Mouse (Mus musculus): Measurements from ENCODE around the gene Plk2. TPM values are rescaled to one million over a fixed set of nuclear protein-coding genes. Genes with fewer than 3 reads are reported as not detected.
"Not testable (repeated sequence)": the region's sequence is repeated elsewhere in the genome, so short reads cannot be mapped to it uniquely, and the experiment has no call there.

The Plk2 gene
- polyA plus RNA-seq (2014; fragmentation: Nextera tagmentation; extraction: Ambion mirVana), result 142 and 150 TPM in 2 replicates

DNA sequence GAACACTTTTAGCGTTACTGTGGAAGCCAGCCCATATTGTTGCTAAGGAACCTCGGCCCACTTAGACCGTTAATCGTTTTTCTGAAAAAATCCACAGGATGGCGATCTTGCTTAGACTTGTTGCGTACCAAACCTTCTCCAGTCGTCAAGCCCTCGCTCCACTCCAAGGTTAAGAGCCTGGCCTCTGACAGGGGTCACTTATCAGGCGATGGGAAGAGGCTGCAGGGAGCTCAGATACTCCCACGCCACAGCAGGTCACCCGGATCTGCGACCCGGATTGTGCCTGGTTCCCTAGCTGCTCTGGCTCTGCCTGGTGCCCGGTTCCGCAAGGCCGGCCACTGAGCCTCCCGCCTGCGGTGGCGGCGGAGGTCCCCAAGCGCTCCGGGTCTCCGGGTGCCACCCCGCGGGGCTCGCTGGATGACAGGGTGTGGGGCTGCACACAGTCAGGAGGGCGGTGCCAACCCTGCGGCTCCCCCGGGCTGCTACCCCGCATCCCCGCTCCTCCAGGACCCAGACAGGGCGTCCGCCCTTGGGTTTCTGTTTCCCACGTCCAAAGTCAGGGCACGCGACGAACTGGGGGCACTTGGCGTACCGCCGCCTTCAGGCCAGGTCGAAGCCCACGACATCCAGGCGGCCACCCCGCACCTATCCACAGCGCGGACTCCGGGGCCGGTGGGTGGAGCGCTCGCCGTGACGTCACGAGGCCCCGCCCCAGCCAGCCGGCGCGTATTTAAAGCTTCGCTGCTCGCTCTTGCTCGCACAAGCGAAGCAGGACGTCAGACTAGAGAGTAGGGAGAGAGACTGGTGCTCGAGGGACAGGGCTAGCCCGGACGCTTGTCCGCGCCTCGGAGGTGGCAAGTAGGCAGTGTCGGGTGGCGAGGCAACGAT lies at the start of gene Plk2:
Gene Plk2, plus strand, starts transcription at position 756 of the 888 bp plus-strand sequence.
- peak within 1 kb of the TSS; percentile 92 for H3K27ac ChIP-seq
- DNase-seq (ENCODE audit: low spot score) (peak; percentile 94), ATAC-seq (ENCODE audit: low FRiP score) (peak; percentile 95)
- peaks cover 28% of the 10 kb centered on the region for H3K36me3 ChIP-seq (replicated peaks; ENCODE audit: control insufficient read depth, insufficient read depth)
- H3K4me2 ChIP-seq (replicated peaks), result peak within 1 kb of the TSS; percentile 96
- under 1% methylated on average over 71 of the region's 71 CpGs for WGBS
- peak within 1 kb of the TSS; percentile 90 for H3K4me3 ChIP-seq (replicated peaks; ENCODE audit: low read length)
- H3K9me3 ChIP-seq (ENCODE audit: control insufficient read depth, low read length), result peaks cover 14% of the 10 kb centered on the region
- H3K9ac ChIP-seq, result peak within 1 kb of the TSS; percentile 97
- peaks cover 16% of the 10 kb centered on the region; the same call in 1 of the 2 replicates for H3K4me1 ChIP-seq (replicated peaks; ENCODE audit: control insufficient read depth, insufficient read depth, low read length)
- H3K27me3 ChIP-seq (ENCODE audit: control insufficient read depth, insufficient read depth, low read length), result no peaks in the 10 kb centered on the region

DNA sequence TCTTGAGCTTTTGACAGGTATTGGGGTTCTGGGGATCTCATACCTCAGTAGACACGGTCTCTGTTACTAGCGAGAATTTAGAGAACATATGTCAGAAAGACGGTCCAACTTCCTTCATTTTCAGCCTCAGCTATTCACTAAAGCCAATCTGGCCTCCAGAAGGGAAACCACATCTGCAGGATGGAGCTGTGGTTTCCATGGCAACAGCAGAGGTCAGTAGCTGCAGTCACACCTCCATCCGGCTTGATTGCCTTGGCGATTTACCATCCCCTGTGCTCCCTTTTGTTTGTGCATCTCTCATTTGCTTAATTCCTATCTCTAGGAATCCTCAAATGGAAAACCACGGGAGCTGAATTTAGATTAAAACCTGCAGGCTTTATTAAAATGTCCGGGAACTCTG lies 48.1 kb upstream of the Plk2 start:
- no peak overlapping the region for H3K4me2 ChIP-seq (replicated peaks)
- DNase-seq (ENCODE audit: low spot score) (peak; percentile 61), ATAC-seq (ENCODE audit: low FRiP score) (peak; percentile 68; the same call in 1 of the 2 replicates)
- no peak overlapping the region for H3K9ac ChIP-seq
- 0 out of 2 replicates have a peak, but pooled peaks cover 3% of the 10 kb centered on the region for H3K4me1 ChIP-seq (replicated peaks; ENCODE audit: control insufficient read depth, insufficient read depth, low read length)
- WGBS, result 18% methylated on average over 7 of the region's 7 CpGs
- H3K4me3 ChIP-seq (replicated peaks; ENCODE audit: low read length), result no peak overlapping the region
- H3K36me3 ChIP-seq (replicated peaks; ENCODE audit: control insufficient read depth, insufficient read depth), result no peaks in the 10 kb centered on the region
- no peaks in the 10 kb centered on the region for H3K27me3 ChIP-seq (ENCODE audit: control insufficient read depth, insufficient read depth, low read length)
- no peaks in the 10 kb centered on the region for H3K9me3 ChIP-seq (ENCODE audit: control insufficient read depth, low read length)
- peak overlapping the region; percentile 55 for H3K27ac ChIP-seq

DNA sequence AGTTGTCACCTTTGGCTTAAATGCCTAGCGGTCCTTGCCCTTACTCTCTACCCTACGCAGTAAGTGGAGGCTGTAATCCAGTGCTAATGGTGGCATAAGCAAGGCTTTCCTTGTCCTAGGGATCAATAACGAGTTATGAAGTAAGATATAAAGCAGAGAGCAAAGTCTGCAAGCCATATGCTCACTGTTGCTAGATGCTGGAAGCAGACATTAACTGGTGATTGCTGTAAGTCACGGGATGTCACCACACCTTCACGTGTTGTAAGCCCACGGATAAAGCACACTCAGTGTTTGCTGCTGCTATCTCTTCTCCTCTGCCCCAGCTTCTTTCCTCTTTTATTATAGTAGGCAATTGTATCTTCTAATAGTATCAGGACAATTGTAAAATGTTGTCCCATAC lies 43.8 kb upstream of the Plk2 start:
- H3K27ac ChIP-seq, result no peak overlapping the region
- H3K4me3 ChIP-seq (replicated peaks; ENCODE audit: low read length), result no peak overlapping the region
- ATAC-seq (ENCODE audit: low FRiP score) (no peak), DNase-seq (ENCODE audit: low spot score) (no peak)
- no peak overlapping the region for H3K4me2 ChIP-seq (replicated peaks)
- no peaks in the 10 kb centered on the region for H3K9me3 ChIP-seq (ENCODE audit: control insufficient read depth, low read length)
- no peaks in the 10 kb centered on the region for H3K36me3 ChIP-seq (replicated peaks; ENCODE audit: control insufficient read depth, insufficient read depth)
- H3K27me3 ChIP-seq (ENCODE audit: control insufficient read depth, insufficient read depth, low read length), result no peaks in the 10 kb centered on the region
- no peaks in the 10 kb centered on the region for H3K4me1 ChIP-seq (replicated peaks; ENCODE audit: control insufficient read depth, insufficient read depth, low read length)
- WGBS, result 89% methylated on average over 6 of the region's 6 CpGs
- no peak overlapping the region for H3K9ac ChIP-seq

DNA sequence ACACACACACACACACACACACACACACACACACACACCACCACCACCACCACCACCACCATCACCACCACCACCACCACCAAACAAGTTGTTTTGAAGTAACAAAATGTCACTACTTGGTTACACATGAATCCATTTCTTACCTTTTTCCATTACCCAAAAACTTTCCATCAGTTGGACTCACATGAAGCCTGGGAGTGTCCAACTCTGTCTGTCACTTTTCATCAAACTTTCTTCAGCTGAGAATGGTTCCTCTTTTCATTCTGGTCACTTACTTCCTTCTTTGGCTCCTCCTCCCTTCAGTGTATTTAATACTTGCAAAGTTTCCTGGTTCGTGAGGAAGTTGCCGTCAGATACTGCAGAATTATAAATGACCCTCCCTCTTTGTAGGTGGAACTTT lies 37.9 kb upstream of the Plk2 start, which contains the start of gene Gapt:
Gene Gapt, minus strand, starts transcription at position 259 of the 400 bp plus-strand sequence.
- 94% methylated on average over 2 of the region's 2 CpGs for WGBS
- Histone ChIP-seq H3K9me3 (ENCODE audit: control insufficient read depth, low read length) (no peaks in the 10 kb centered on the region), H3K9ac (no peak within 1 kb of the TSS), H3K4me3 (replicated peaks; ENCODE audit: low read length) (no peak within 1 kb of the TSS), H3K27ac (no peak within 1 kb of the TSS), H3K4me2 (replicated peaks) (no peak within 1 kb of the TSS), H3K36me3 (replicated peaks; ENCODE audit: control insufficient read depth, insufficient read depth) (no peaks in the 10 kb centered on the region), H3K27me3 (ENCODE audit: control insufficient read depth, insufficient read depth, low read length) (no peaks in the 10 kb centered on the region), H3K4me1 (replicated peaks; ENCODE audit: control insufficient read depth, insufficient read depth, low read length) (no peaks in the 10 kb centered on the region)
- DNase-seq (ENCODE audit: low spot score), result no peak
- ATAC-seq (ENCODE audit: low FRiP score), result no peak

DNA sequence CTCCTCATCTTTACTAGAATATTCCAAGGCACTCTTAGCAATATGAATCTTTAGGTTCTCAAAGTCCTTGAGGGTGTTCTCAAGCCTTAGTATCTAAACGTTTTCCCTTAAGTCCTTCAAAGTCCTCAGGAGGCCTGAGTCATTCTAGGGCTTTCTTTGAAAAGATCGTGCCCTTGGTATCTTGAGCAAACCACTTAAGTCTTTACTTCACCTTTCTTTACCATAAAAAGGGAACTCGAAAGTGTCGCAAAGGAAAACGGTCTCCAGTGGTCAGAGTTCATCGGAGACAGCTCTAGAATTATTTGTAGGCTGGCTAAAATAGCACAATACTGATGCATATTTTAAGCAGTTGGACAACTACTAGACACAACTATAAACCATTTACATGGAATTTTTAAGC lies 31.1 kb upstream of the Plk2 start:
- H3K36me3 ChIP-seq (replicated peaks; ENCODE audit: control insufficient read depth, insufficient read depth), result no peaks in the 10 kb centered on the region
- 91% methylated on average over 6 of the region's 6 CpGs for WGBS

DNA sequence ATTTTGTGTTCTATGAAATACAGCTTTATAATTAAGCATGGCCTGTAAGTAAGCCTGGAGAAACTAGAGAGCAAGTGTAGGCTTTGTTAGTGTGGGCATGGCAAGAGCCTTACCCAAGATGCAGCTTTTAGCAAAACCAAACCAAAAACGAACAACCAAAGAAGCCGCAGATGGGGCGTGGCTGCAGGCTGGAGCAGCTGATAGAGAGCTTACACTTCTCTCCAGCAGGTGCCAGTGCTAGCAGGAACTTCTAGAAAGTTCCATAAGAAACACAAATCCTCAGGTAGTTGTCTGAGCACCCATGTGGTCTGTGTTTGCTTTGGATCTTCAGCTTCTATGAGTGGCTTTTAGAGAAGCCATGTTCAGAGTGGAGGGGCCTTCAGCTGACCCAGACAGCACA lies 28.4 kb upstream of the Plk2 start:
- Histone ChIP-seq H3K36me3 (replicated peaks; ENCODE audit: control insufficient read depth, insufficient read depth) (no peaks in the 10 kb centered on the region), H3K4me3 (replicated peaks; ENCODE audit: low read length) (no peak overlapping the region), H3K27me3 (ENCODE audit: control insufficient read depth, insufficient read depth, low read length) (no peaks in the 10 kb centered on the region), H3K9ac (no peak overlapping the region), H3K4me1 (replicated peaks; ENCODE audit: control insufficient read depth, insufficient read depth, low read length) (no peaks in the 10 kb centered on the region), H3K4me2 (replicated peaks) (no peak overlapping the region), H3K9me3 (ENCODE audit: control insufficient read depth, low read length) (no peaks in the 10 kb centered on the region), H3K27ac (no peak overlapping the region)
- no peak for DNase-seq (ENCODE audit: low spot score)
- no peak for ATAC-seq (ENCODE audit: low FRiP score)
- WGBS, result 94% methylated on average over 3 of the region's 3 CpGs

More for the DNA sequence above, 31.1 kb upstream of the Plk2 start:
- ATAC-seq (ENCODE audit: low FRiP score) (no peak), DNase-seq (ENCODE audit: low spot score) (no peak)
- H3K9me3 ChIP-seq (ENCODE audit: control insufficient read depth, low read length), result no peaks in the 10 kb centered on the region
- H3K4me2 ChIP-seq (replicated peaks), result no peak overlapping the region
- H3K4me1 ChIP-seq (replicated peaks; ENCODE audit: control insufficient read depth, insufficient read depth, low read length), result no peaks in the 10 kb centered on the region
- H3K27ac ChIP-seq, result no peak overlapping the region
- no peak overlapping the region for H3K4me3 ChIP-seq (replicated peaks; ENCODE audit: low read length)
- no peak overlapping the region for H3K9ac ChIP-seq
- no peaks in the 10 kb centered on the region for H3K27me3 ChIP-seq (ENCODE audit: control insufficient read depth, insufficient read depth, low read length)

DNA sequence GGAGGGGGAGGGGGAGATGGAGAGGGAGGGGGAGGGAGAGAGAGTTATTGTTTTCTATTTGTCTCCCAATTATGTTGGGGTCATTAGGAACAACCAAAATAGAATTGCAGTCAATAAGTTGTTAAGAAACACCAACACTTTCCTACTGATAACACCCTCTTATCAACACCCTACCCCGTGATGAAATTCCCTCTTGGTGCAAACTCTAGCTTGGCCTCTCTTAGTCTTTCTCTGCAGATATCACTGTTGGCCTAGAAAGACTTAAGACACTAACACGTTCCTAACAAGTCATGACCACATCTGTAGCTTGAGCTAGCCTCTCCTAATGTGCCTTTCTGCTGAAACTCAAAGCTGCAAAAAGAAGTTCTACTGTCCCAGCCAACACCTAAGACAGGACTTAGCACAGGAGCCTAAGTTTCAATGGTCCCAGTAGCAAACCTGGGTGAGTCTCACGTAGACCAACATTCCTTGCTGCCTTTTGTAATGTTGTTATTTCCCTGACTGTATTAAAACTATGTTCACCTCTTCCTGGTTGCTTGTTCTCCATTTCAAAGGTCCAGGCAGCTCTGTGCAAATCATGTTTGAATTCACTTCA lies 26.8 kb upstream of the Plk2 start:
- Histone ChIP-seq H3K4me1 (replicated peaks; ENCODE audit: control insufficient read depth, insufficient read depth, low read length) (no peaks in the 10 kb centered on the region), H3K4me2 (replicated peaks) (no peak overlapping the region), H3K36me3 (replicated peaks; ENCODE audit: control insufficient read depth, insufficient read depth) (no peaks in the 10 kb centered on the region), H3K9ac (no peak overlapping the region), H3K27me3 (ENCODE audit: control insufficient read depth, insufficient read depth, low read length) (no peaks in the 10 kb centered on the region), H3K27ac (no peak overlapping the region), H3K4me3 (replicated peaks; ENCODE audit: low read length) (no peak overlapping the region), H3K9me3 (ENCODE audit: control insufficient read depth, low read length) (no peaks in the 10 kb centered on the region)
- ATAC-seq (ENCODE audit: low FRiP score), result peak; percentile 21; the same call in 1 of the 2 replicates
- no peak for DNase-seq (ENCODE audit: low spot score)
- 97% methylated on average over 3 of the region's 3 CpGs for WGBS

DNA sequence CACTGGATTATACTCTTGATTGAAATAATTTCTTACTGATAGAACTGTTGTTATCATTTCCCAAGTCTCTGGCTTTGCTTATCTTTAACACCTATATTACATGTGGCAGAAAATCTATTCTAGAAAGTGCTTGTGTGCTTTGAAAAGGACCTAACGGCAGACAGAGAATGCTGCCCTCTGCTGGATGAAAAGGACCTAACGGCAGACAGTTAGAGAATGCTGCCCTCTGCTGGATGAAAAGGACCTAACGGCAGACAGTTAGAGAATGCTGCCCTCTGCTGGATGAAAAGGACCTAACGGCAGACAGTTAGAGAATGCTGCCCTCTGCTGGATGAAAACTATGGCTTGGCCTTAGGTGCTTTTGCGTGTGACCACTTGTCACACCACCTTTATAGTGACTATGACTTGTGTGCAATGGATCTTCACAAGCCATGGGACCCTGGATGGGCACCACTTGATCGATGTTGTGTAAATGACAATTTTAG lies 26.2 kb upstream of the Plk2 start:
- H3K9ac ChIP-seq; H3K4me2 ChIP-seq (replicated peaks); H3K27ac ChIP-seq; H3K9me3 ChIP-seq (ENCODE audit: control insufficient read depth, low read length); H3K27me3 ChIP-seq (ENCODE audit: control insufficient read depth, insufficient read depth, low read length); H3K36me3 ChIP-seq (replicated peaks; ENCODE audit: control insufficient read depth, insufficient read depth); H3K4me3 ChIP-seq (replicated peaks; ENCODE audit: low read length); H3K4me1 ChIP-seq (replicated peaks; ENCODE audit: control insufficient read depth, insufficient read depth, low read length): not testable (repeated sequence)
- DNase-seq (ENCODE audit: low spot score) (peak; percentile 74), ATAC-seq (ENCODE audit: low FRiP score) (peak; percentile 74; the same call in 1 of the 2 replicates)
- 50% methylated on average over 6 of the region's 6 CpGs for WGBS

DNA sequence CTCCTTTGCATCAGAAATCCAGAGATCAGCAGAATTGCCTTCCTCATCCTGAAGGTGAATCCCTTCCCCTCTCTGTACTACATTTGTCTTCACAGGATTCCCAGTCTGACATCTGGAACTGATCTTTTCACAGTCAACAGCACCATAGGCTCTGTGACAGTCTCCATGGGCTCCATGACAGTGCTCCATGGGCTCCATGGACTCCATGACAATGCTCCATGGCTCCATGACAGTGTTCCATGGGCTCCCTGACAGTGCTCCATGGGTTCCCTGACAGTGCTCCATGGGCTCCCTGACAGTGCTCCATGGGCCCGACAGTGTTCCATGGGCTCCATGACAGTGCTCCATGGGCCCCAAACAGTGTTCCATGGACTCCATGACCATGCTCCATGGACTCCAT lies 25.2 kb upstream of the Plk2 start:
- no peak for DNase-seq (ENCODE audit: low spot score)
- Histone ChIP-seq H3K36me3 (replicated peaks; ENCODE audit: control insufficient read depth, insufficient read depth) (no peaks in the 10 kb centered on the region), H3K9ac (no peak overlapping the region), H3K27me3 (ENCODE audit: control insufficient read depth, insufficient read depth, low read length) (no peaks in the 10 kb centered on the region), H3K9me3 (ENCODE audit: control insufficient read depth, low read length) (no peaks in the 10 kb centered on the region), H3K4me2 (replicated peaks) (no peak overlapping the region), H3K27ac (no peak overlapping the region), H3K4me3 (replicated peaks; ENCODE audit: low read length) (no peak overlapping the region), H3K4me1 (replicated peaks; ENCODE audit: control insufficient read depth, insufficient read depth, low read length) (no peaks in the 10 kb centered on the region)
- no peak for ATAC-seq (ENCODE audit: low FRiP score)
- 100% methylated on average over 1 of the region's 1 CpGs for WGBS
